Mouse (Mus musculus): Measurements from ENCODE around the gene Tmem63c.

- TF ChIP-seq CTCF (IDR thresholded peaks at IDR 0.05; ENCODE audit: low read depth, low read length) (no peak), POLR2A (IDR thresholded peaks at IDR 0.05; ENCODE audit: borderline replicate concordance, low read depth, low read length) (no peak)
These were observed 6.9 kb downstream of the Tmem63c start for GRCm38 (mm10) chr12:87028068-87028467.

All from bone marrow macrophage, adult 2 months (primary cell).